In genomic region chr9:124442533-124442855, GRCm38 (mm10) we compare ENCODE assay signal across 9 mouse cellular contexts. TPM values are rescaled to one million over a fixed set of nuclear protein-coding genes. Genes with fewer than 3 reads are reported as not detected.
DNase-seq lines count a peak whose midpoint lies in the region; ATAC-seq and TF ChIP-seq lines count a peak whose summit lies in the region.
"Had no signal": no experiment of that assay in that cellular context is flagged by ENCODE, and none has a peak within 500 bp of the region (broad histone marks: within the 10 kb centered on the region; RNA-seq: fewer than 3 reads in every experiment).

No protein-coding gene starts in this region.

- H3K36me3 ChIP-seq in kidney, adult 2 months (ENCODE audit: control insufficient read depth, insufficient read depth, low read length) = peaks cover 16% of the 10 kb centered on the region
- H3K36me3 ChIP-seq in G1E (replicated peaks) = peaks cover 39% of the 10 kb centered on the region

- no peak for TF ChIP-seq CTCF in kidney, adult 2 months (conservative IDR thresholded peaks at IDR 0.05; ENCODE audit: insufficient read depth, insufficient read length, low read depth, low read length)
- no peak for TF ChIP-seq CTCF in G1E (IDR thresholded peaks at IDR 0.05; ENCODE audit: low read depth, low read length)

- ATAC-seq in G1E (ENCODE audit: extremely low read depth, insufficient number of reproducible peaks, low FRiP score, poor library complexity, severe bottlenecking) = no peak
- ATAC-seq in megakaryocyte progenitor cell, adult 5-6 weeks (replicated peaks; ENCODE audit: poor library complexity) = no peak

- TF ChIP-seq POLR2A in kidney, adult 2 months (IDR thresholded peaks at IDR 0.05; ENCODE audit: low read depth, low read length) = no peak

- peaks cover 37% of the 10 kb centered on the region for H3K9me3 ChIP-seq in G1E (replicated peaks)

- no peak overlapping the region for H3K27ac ChIP-seq in kidney, adult 2 months (ENCODE audit: insufficient read depth, low read depth, low read length)

- peak; percentile 4 to 7 for DNase-seq in kidney, adult 8-10 months
- no peak for DNase-seq in kidney, adult 2 months
- no peak for DNase-seq in G1E (ENCODE audit: low spot score)
- DNase-seq in cerebellum, adult 9-11 months = peak; percentile 70
- DNase-seq in induced T-regulatory cell, adult 2 months (ENCODE audit: low read depth) = peak; percentile 26
- peak; percentile 40 for DNase-seq in lung, postnatal 10 days
- DNase-seq in thymus, postnatal 36 days = peak; percentile 13 to 50

- no peak overlapping the region for H3K4me3 ChIP-seq in kidney, adult 2 months (ENCODE audit: insufficient read depth, low read depth, low read length)
- H3K4me3 ChIP-seq in G1E (ENCODE audit: low read depth, low read length) = peak overlapping the region; percentile 22; the same call in 1 of the 2 replicates

- WGBS in kidney, adult 2 months = 95% methylated on average over 15 of the region's 15 CpGs

- H3K4me1 ChIP-seq in kidney, adult 2 months (ENCODE audit: control insufficient read depth, insufficient read depth, low read length) = no peaks in the 10 kb centered on the region
- peaks cover 13% of the 10 kb centered on the region for H3K4me1 ChIP-seq in G1E (ENCODE audit: insufficient read depth, low read depth, low read length)

- no peaks in the 10 kb centered on the region for H3K27me3 ChIP-seq in kidney, adult 2 months (replicated peaks; ENCODE audit: control insufficient read depth, insufficient read depth, low read length)
- no peaks in the 10 kb centered on the region for H3K27me3 ChIP-seq in G1E (ENCODE audit: insufficient read depth, low read length)

RNA-seq across cellular contexts. Expression of gene Ppp2r3d, which starts 34.2 kb away (rescaled TPM):
- polyA plus RNA-seq in kidney, adult 2 months (2012; rRNA removed) = 97.9 and 128 TPM in 2 replicates
- 32.1 and 32.4 TPM in 2 replicates for total RNA-seq in G1E (2014; fragmentation: Nextera tagmentation)
- total RNA-seq in G1E (2017) = 17.5 and 17.9 TPM in 2 replicates
- 137 and 169 TPM in 2 replicates for polyA plus RNA-seq in G1E (2012)
- total RNA-seq in megakaryocyte progenitor cell, adult 5-6 weeks (2015) = 21.9 and 26.2 TPM in 2 replicates
- total RNA-seq in megakaryocyte progenitor cell, adult 5-6 weeks (2017) = 11.1 and 18.2 TPM in 2 replicates

RNA-seq across cellular contexts. Expression of gene Gm21836, which starts 51.1 kb away (rescaled TPM):
- polyA plus RNA-seq in kidney, adult 2 months (2012; rRNA removed) = not detected in 2 replicates
- not detected in 2 replicates for total RNA-seq in G1E (2014; fragmentation: Nextera tagmentation)
- not detected in 2 replicates for total RNA-seq in G1E (2017)
- polyA plus RNA-seq in G1E (2012) = not detected in 2 replicates
- not detected in 2 replicates for total RNA-seq in megakaryocyte progenitor cell, adult 5-6 weeks (2015)
- not detected in 2 replicates for total RNA-seq in megakaryocyte progenitor cell, adult 5-6 weeks (2017)
- total RNA-seq: heart, postnatal 10 days had no signal

Comparison
In these comparisons a context has a peak if more than half of its experiments do, and no peak if none do; other contexts are left out.
1. DNase-seq: peak in kidney, adult 8-10 months (2 of 2), cerebellum, adult 9-11 months (single experiment), induced T-regulatory cell, adult 2 months (single experiment), lung, postnatal 10 days (single experiment) and thymus, postnatal 36 days (2 of 2); none in kidney, adult 2 months (single experiment) and G1E (single experiment).